Mouse (Mus musculus) liver, embryonic 11.5 days (tissue): ENCODE results near the gene Ankrd13d. TPM values are rescaled to one million over a fixed set of nuclear protein-coding genes. Genes with fewer than 3 reads are reported as not detected.

ENCODE experiments used
- ATAC-seq: fragments of 200-750 bp; cut with Nextera tagmentation; replicated peaks from 2 replicates; pipeline ENCODE4 v1.8.0; 2017; ENCODE audit warnings: moderate number of reproducible peaks, mild to moderate bottlenecking, moderate TSS enrichment, moderate library complexity; ENCODE audit not compliant: low FRiP score
- DNase-seq: peaks from one replicate; pipeline ENCODE4 v3.0.0-alpha.2; 2017; ENCODE audit warnings: low spot score
- H3K27ac ChIP-seq: fragments of 300-500 bp; sonication (generic); 2 replicates; pipeline ENCODE4 v1.5.1; 2014; ENCODE audit warnings: mild to moderate bottlenecking, low read depth, low read length, control low read depth
- H3K27me3 ChIP-seq: fragments of 300-500 bp; sonication (generic); replicated peaks from 2 replicates; pipeline ENCODE4 v1.6.1; 2014; ENCODE audit warnings: low read length, mixed read lengths; ENCODE audit not compliant: control insufficient read depth, insufficient read depth
- H3K36me3 ChIP-seq: fragments of 300-500 bp; sonication (generic); 2 replicates; pipeline ENCODE4 v1.6.1; 2014; ENCODE audit warnings: mild to moderate bottlenecking, low read length, moderate library complexity, mixed read lengths; ENCODE audit not compliant: control insufficient read depth, insufficient read depth
- H3K4me1 ChIP-seq: fragments of 300-500 bp; sonication (generic); replicated peaks from 2 replicates; pipeline ENCODE4 v1.6.1; 2014; ENCODE audit warnings: low read length, mixed read lengths; ENCODE audit not compliant: control insufficient read depth, insufficient read depth
- H3K4me2 ChIP-seq: fragments of 300-500 bp; sonication (generic); 2 replicates; pipeline ENCODE4 v1.6.1; 2014; ENCODE audit warnings: mild to moderate bottlenecking, control low read depth, moderate library complexity
- H3K4me3 ChIP-seq: fragments of 300-500 bp; sonication (generic); 2 replicates; pipeline ENCODE4 v1.5.1; 2014; ENCODE audit warnings: low read depth, low read length, control low read depth
- H3K9ac ChIP-seq: fragments of 300-500 bp; sonication (generic); 2 replicates; pipeline ENCODE4 v1.6.1; 2014; ENCODE audit warnings: low read depth, low read length, control low read depth
- H3K9me3 ChIP-seq: fragments of 300-500 bp; sonication (generic); 2 replicates; pipeline ENCODE4 v1.6.1; 2016; ENCODE audit warnings: low read length, inconsistent platforms, mixed read lengths; ENCODE audit not compliant: control insufficient read depth
- WGBS: fragments of 180-500 bp; shearing (Covaris S2); extraction: QIAGEN DNeasy Blood & Tissue Kit; methylation state at CpG from one replicate; pipeline ENCODE4 v1.1.7; 2014; 5-methylcytosine and 5-hydroxymethylcytosine counted together
- polyA plus RNA-seq: library from polyadenylated mRNA; unstranded; fragments of >200 nt; fragmentation: Nextera tagmentation; extraction: Ambion mirVana; gene quantifications from 2 replicates; pipeline ENCODE4 v1.2.1, GENCODE M21; 2014

The Ankrd13d gene
- 2.9 and 3.2 TPM in 2 replicates for polyA plus RNA-seq

DNA sequence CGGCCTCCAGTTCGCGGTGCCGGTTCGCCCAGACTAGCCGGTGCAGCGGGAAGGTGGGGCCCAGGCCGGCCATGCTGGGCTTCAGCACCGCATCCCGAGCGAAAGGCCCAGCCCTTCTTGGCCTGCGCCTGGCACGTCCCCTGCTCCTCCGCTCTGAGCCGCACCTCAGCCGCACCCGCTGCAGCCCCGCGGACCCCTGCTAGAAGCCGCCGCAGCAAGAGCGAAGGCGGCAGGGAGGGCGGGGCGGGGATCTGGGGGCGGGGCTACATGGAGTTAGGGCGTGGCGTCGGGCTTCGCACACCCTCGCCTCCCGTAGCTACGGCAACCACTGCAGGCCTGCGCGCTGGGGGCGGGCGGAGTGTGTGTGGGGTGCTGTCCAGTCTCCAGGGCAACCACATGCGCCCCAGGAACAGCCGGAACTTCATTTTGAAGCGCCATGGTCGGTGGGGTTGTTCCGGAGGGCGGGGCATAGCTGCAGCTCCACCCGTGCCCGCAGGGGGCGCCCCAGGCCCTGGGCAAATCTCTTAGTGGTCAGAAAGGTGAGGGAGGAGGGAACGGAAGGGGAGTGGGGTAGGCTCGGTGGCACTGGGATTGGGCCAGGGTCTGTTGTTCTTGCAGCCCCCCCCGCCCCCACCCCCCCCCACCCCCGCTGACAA, at the start of gene Ankrd13d:
Gene Ankrd13d (minus strand): TSS at position 240 of the 656 bp plus-strand sequence.
- Histone ChIP-seq H3K27me3 (0 out of 2 replicates have a peak, but pooled peaks cover 2% of the 10 kb centered on the region), H3K9me3 (no peaks in the 10 kb centered on the region), H3K36me3 (peaks cover 21% of the 10 kb centered on the region), H3K9ac (peak within 1 kb of the TSS; percentile 70), H3K4me2 (peak within 1 kb of the TSS; percentile 95), H3K27ac (peak within 1 kb of the TSS; percentile 13; the same call in 1 of the 2 replicates), H3K4me3 (peak within 1 kb of the TSS; percentile 71), H3K4me1 (peaks cover 2% of the 10 kb centered on the region)
- under 1% methylated on average over 50 of the region's 50 CpGs for WGBS
- DNase-seq = peak; percentile 87
- ATAC-seq = peak; percentile 89

DNA sequence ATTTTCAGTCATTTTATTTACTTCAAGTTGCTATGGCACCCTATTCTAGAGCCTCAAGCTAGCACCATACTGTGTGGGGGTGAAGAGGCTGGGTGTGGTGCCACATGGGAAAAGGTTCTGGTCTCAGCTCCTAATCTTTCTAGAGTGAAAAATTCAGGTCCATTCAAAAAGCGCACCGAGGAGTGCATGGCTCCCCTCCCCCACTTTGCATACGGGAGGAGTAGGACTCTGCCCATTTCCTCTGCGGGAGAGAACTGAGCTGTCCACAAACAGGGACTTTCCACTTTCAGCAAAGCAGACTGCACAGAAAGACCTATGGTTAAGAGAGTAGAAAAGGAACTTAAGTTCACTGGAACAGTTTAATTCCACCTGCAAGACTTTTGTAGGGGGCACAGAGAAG, 49.7 kb upstream of the Ankrd13d start:
- Histone ChIP-seq H3K9me3 (no peaks in the 10 kb centered on the region), H3K4me1 (peaks cover 21% of the 10 kb centered on the region), H3K4me2 (peak overlapping the region; percentile 61), H3K9ac (peak overlapping the region; percentile 67), H3K27me3 (no peaks in the 10 kb centered on the region), H3K27ac (peak overlapping the region; percentile 84), H3K4me3 (peak overlapping the region; percentile 53), H3K36me3 (peaks cover 16% of the 10 kb centered on the region)
- DNase-seq (peak; percentile 49), ATAC-seq (peak; percentile 37; the same call in 1 of the 2 replicates)
- 0% methylated on average over 4 of the region's 4 CpGs for WGBS

DNA sequence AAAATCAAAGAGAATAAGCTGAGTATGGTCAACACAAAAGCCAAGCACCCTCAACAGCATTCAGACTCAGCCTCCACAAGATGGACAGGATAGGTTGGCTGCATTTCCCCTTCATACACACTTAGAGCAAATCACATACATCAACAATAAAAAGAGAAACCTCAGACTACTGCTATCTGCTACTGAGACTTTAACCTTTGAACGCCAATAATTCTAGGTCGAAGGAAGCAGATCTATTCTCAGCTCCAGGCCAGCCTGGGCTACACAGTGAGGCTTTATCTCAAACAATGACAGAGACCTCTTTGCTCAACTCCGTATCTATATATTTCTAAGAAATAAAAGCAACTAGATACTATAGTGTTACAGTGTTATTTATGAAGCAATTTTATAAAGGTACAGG, 48.3 kb upstream of the Ankrd13d start:
- WGBS = 73% methylated on average over 3 of the region's 3 CpGs
- Histone ChIP-seq H3K36me3 (peaks cover 29% of the 10 kb centered on the region), H3K9ac (no peak overlapping the region), H3K4me1 (peaks cover 21% of the 10 kb centered on the region), H3K4me3 (no peak overlapping the region), H3K4me2 (no peak overlapping the region), H3K9me3 (no peaks in the 10 kb centered on the region), H3K27me3 (no peaks in the 10 kb centered on the region), H3K27ac (no peak overlapping the region)
- no peak for ATAC-seq
- no peak for DNase-seq

GRCm38 (mm10) chr19:4330603-4331002, 47.7 kb upstream of the Ankrd13d start:
- H3K36me3 ChIP-seq = peaks cover 35% of the 10 kb centered on the region

DNA sequence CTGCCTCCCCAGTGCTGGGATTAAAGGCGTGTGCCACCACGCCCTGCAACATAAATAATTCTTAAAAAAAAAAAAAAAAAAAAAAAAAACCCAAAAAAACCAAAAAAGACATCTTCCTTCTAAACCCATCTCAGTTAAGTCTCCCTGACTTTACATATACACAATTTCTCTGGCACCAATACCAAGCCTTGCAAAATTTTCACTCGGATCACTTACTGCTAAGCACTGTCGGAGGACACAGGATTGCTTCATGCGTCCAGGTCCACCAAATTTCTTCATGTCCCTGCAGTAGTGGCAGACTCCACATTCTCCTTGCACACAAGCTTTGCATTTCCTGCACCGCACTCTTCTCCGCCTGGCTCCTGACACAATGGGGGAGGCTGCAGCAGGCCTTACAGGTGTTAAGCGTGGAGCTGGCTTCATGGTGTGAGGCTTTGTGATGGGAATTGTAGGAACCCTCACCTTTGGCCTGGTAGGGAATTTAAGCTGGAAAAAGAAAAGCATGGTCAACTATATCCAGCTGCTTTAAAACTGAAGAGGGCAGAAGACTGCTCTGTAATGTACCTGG, 45.9 kb upstream of the Ankrd13d start:
- H3K36me3 ChIP-seq = peaks cover 46% of the 10 kb centered on the region
- H3K4me1 ChIP-seq = peaks cover 12% of the 10 kb centered on the region
- no peak overlapping the region for H3K4me3 ChIP-seq
- no peak overlapping the region for H3K27ac ChIP-seq
- ATAC-seq (no peak), DNase-seq (no peak)
- H3K9me3 ChIP-seq = no peaks in the 10 kb centered on the region
- H3K9ac ChIP-seq = no peak overlapping the region
- no peaks in the 10 kb centered on the region for H3K27me3 ChIP-seq
- H3K4me2 ChIP-seq = no peak overlapping the region
- 93% methylated on average over 8 of the region's 8 CpGs for WGBS

More at GRCm38 (mm10) chr19:4330603-4331002, 47.7 kb upstream of the Ankrd13d start:
- WGBS = 74% methylated on average over 2 of the region's 2 CpGs
- no peak overlapping the region for H3K4me3 ChIP-seq
- no peak overlapping the region for H3K4me2 ChIP-seq
- peaks cover 21% of the 10 kb centered on the region for H3K4me1 ChIP-seq
- H3K27ac ChIP-seq = no peak overlapping the region
- H3K27me3 ChIP-seq = no peaks in the 10 kb centered on the region
- H3K9ac ChIP-seq = no peak overlapping the region
- DNase-seq = no peak
- ATAC-seq = no peak
- H3K9me3 ChIP-seq = no peaks in the 10 kb centered on the region

DNA sequence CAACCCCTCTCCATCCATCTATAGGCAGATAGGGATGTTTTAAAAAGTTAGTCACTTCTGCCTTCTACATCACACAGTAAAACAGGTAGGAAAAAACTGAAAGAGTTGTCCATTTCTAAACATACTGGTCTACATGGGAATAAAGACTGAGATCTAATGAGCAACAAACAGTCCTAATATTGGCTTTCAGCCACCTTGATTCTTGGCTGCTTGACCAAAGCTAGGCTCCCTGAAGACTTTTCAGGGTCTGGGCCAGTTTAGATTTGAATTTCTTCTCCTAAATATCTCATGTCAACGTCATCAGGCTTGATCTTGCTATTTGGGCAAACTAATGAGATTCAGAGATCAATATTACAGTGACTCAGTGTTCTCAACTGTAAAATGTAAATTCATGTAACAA, 43.9 kb upstream of the Ankrd13d start:
- Histone ChIP-seq H3K36me3 (peaks cover 55% of the 10 kb centered on the region), H3K27me3 (no peaks in the 10 kb centered on the region), H3K27ac (no peak overlapping the region), H3K9me3 (no peaks in the 10 kb centered on the region), H3K4me3 (no peak overlapping the region), H3K4me1 (peaks cover 3% of the 10 kb centered on the region; the same call in 1 of the 2 replicates), H3K9ac (no peak overlapping the region), H3K4me2 (no peak overlapping the region)
- no peak for DNase-seq
- 93% methylated on average over 1 of the region's 1 CpGs for WGBS
- ATAC-seq = no peak

- Histone ChIP-seq H3K4me1 (no peaks in the 10 kb centered on the region), H3K27ac (no peak overlapping the region), H3K9ac (no peak overlapping the region), H3K4me3 (no peak overlapping the region), H3K4me2 (no peak overlapping the region), H3K36me3 (peaks cover 60% of the 10 kb centered on the region), H3K27me3 (no peaks in the 10 kb centered on the region), H3K9me3 (no peaks in the 10 kb centered on the region)
- DNase-seq (no peak), ATAC-seq (no peak)
- WGBS = 84% methylated on average over 3 of the region's 3 CpGs
Observed at GRCm38 (mm10) chr19:4326106-4326505, 43.2 kb upstream of the Ankrd13d start.

DNA sequence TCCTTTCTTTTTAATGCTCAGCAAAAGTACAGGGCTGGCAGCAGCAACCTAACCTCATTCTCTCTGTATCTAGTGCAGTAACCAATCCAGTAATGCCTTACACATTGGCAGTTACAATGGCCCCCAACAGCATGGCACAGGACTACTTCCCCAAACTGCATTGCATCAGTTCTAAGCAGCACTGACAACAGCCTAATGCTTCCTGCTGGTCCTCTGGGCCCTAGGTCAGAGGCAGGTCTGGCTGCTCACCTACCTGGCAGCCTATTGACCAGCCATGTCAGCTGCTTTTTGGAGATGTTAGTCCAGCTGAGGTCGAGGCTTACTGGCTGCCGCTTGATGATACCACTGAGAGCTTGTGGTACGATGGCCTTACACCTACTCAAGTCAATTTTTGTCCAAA, 39.2 kb upstream of the Ankrd13d start:
- Histone ChIP-seq H3K4me1 (no peaks in the 10 kb centered on the region), H3K36me3 (peaks cover 75% of the 10 kb centered on the region), H3K4me2 (no peak overlapping the region), H3K27ac (no peak overlapping the region), H3K9ac (no peak overlapping the region), H3K27me3 (no peaks in the 10 kb centered on the region), H3K4me3 (no peak overlapping the region), H3K9me3 (no peaks in the 10 kb centered on the region)
- no peak for DNase-seq
- WGBS = 87% methylated on average over 3 of the region's 3 CpGs
- no peak for ATAC-seq

- ATAC-seq (no peak), DNase-seq (no peak)
- Histone ChIP-seq H3K36me3 (peaks cover 71% of the 10 kb centered on the region), H3K27ac (no peak overlapping the region), H3K4me3 (no peak overlapping the region), H3K27me3 (no peaks in the 10 kb centered on the region), H3K4me1 (no peaks in the 10 kb centered on the region), H3K4me2 (no peak overlapping the region), H3K9me3 (no peaks in the 10 kb centered on the region), H3K9ac (no peak overlapping the region)
- 100% methylated on average over 1 of the region's 1 CpGs for WGBS
Observed at GRCm38 (mm10) chr19:4321622-4322021, 38.7 kb upstream of the Ankrd13d start.
